31 mouse cellular contexts compared by ENCODE assay signal in the genomic region with DNA sequence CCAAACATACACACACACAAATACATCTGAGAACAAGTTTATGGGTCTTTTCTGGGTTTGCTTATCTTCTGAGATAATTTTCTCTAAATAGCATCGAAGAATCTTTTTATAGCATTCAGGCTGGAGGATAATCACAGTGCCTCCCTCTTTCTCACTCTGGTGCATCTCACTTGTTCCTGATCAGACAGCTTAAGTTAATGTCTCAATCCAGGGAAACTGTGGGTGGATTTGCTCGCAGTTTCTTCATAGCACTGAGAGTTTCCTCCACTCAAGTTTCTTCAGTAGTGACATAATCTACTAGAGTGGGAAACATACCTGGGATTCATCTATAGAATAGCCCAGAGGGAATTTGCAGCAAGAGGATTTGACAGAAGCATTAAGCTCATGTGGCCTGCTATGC.
A peak's percentile ranks its signal among the peaks of the same experiment; 100 is the strongest.
DNase-seq lines count a peak whose midpoint lies in the region; ATAC-seq lines count a peak whose summit lies in the region.
"Had no signal": no experiment of that assay in that cellular context is flagged by ENCODE, and none has a peak within 500 bp of the region (broad histone marks: within the 10 kb centered on the region; RNA-seq: fewer than 3 reads in every experiment).

No protein-coding gene starts in this region.

- intact Hi-C loops in left cerebral cortex, postnatal 14 days (cut with DNase I), result no loop called here

- H3K4me3 ChIP-seq in heart, embryonic 14.5 days (ENCODE audit: control insufficient read depth in 1 of 2, insufficient read depth in 1 of 2, low read depth in 1 of 2, low read length in 2 of 2), result no peak overlapping the region
- H3K4me3 ChIP-seq: embryonic facial prominence, embryonic 12.5 days; embryonic facial prominence, embryonic 15.5 days; gastrocnemius, adult 2 months; heart, embryonic 15.5 days; hindbrain, embryonic 10.5 days; hindbrain, embryonic 13.5 days; intestine, embryonic 15.5 days had no signal

- 31% methylated on average over 2 of the region's 2 CpGs for whole genome bisulfite sequencing in heart, embryonic 14.5 days

- no peaks in the 10 kb centered on the region for H3K27me3 ChIP-seq in heart, embryonic 14.5 days (ENCODE audit: control insufficient read depth, insufficient read depth, low read length)
- H3K27me3 ChIP-seq: CH12.LX; embryonic facial prominence, embryonic 12.5 days; embryonic facial prominence, embryonic 15.5 days; heart, embryonic 15.5 days; hindbrain, embryonic 13.5 days; intestine, embryonic 15.5 days; Patski had no signal

- 0 out of 4 replicates have a peak overlapping the region, but pooled peaks of 1 of the 2 experiments have one; percentile 28 for H3K27ac ChIP-seq in heart, embryonic 14.5 days (replicated peaks in 1 of 2; ENCODE audit: control insufficient read depth in 1 of 2, insufficient read depth in 1 of 2, low read depth in 2 of 2, low read length in 2 of 2)
- H3K27ac ChIP-seq: embryonic facial prominence, embryonic 12.5 days; embryonic facial prominence, embryonic 15.5 days; gastrocnemius, adult 2 months; heart, embryonic 15.5 days; hindbrain, embryonic 10.5 days; hindbrain, embryonic 13.5 days; intestine, embryonic 15.5 days had no signal

- H3K4me1 ChIP-seq in heart, embryonic 14.5 days (ENCODE audit: control insufficient read depth in 2 of 2, insufficient read depth in 2 of 2, low read length in 2 of 2), result no peaks in the 10 kb centered on the region
- H3K4me1 ChIP-seq: embryonic facial prominence, embryonic 12.5 days; embryonic facial prominence, embryonic 15.5 days; heart, embryonic 15.5 days; hindbrain, embryonic 10.5 days; hindbrain, embryonic 13.5 days; intestine, embryonic 15.5 days had no signal

- DNase-seq in frontal cortex, postnatal 25 days (ENCODE audit: low spot score in 2 of 2), result no peak
- no peak for DNase-seq in heart, adult 9 months (ENCODE audit: low spot score in 2 of 2)
- peak; percentile 4 to 12 for DNase-seq in left cerebral cortex, postnatal 14 days (ENCODE audit: low spot score in 2 of 2)
- no peak for DNase-seq in left cerebral cortex, adult 18-20 months (ENCODE audit: low spot score in 2 of 2)
- DNase-seq in telencephalon, adult 2 months (ENCODE audit: low read depth, low spot score), result peak; percentile 52
- DNase-seq: adrenal gland, postnatal 10 days; adrenal gland, postnatal 36 days; B cell, adult 2 months; cerebellum, adult 11 months; cerebellum, adult 2 months; cerebellum, adult 9-11 months; cerebellum, postnatal 25 days; gastrocnemius, adult 2 months; gastrocnemius, postnatal 14 days; heart, adult 18-20 months; heart, postnatal 10 days; heart, postnatal 36 days had no signal

- peak; percentile 100 for ATAC-seq in frontal cortex, adult (ENCODE audit: low TSS enrichment)
- ATAC-seq in heart, embryonic 14.5 days (ENCODE audit: insufficient number of reproducible peaks, insufficient read depth, low FRiP score, low read depth), result no peak
- ATAC-seq: forebrain, embryonic 14.5 days; hindbrain, embryonic 16.5 days; intestine, embryonic 15.5 days; Patski had no signal

- H3K9ac ChIP-seq in heart, embryonic 14.5 days (ENCODE audit: low read length), result no peak overlapping the region
- H3K9ac ChIP-seq: embryonic facial prominence, embryonic 12.5 days; embryonic facial prominence, embryonic 15.5 days; heart, embryonic 15.5 days; hindbrain, embryonic 13.5 days; intestine, embryonic 15.5 days had no signal

- peak overlapping the region; percentile 8; the same call in 1 of the 2 replicates for H3K4me2 ChIP-seq in heart, embryonic 14.5 days (ENCODE audit: low read length)
- H3K4me2 ChIP-seq: embryonic facial prominence, embryonic 12.5 days; embryonic facial prominence, embryonic 15.5 days; heart, embryonic 11.5 days; heart, embryonic 15.5 days; hindbrain, embryonic 13.5 days; intestine, embryonic 15.5 days had no signal

- H3K9me3 ChIP-seq in heart, embryonic 14.5 days (ENCODE audit: control insufficient read depth, low read length), result no peaks in the 10 kb centered on the region
- H3K9me3 ChIP-seq: embryonic facial prominence, embryonic 12.5 days; embryonic facial prominence, embryonic 15.5 days; G1E; heart, embryonic 15.5 days; hindbrain, embryonic 10.5 days; hindbrain, embryonic 13.5 days; intestine, embryonic 15.5 days had no signal

- H3K36me3 ChIP-seq in heart, embryonic 14.5 days (ENCODE audit: control insufficient read depth, insufficient read depth, low read length), result no peaks in the 10 kb centered on the region
- H3K36me3 ChIP-seq: embryonic facial prominence, embryonic 12.5 days; embryonic facial prominence, embryonic 15.5 days; G1E; heart, embryonic 15.5 days; hindbrain, embryonic 10.5 days; hindbrain, embryonic 13.5 days; intestine, embryonic 15.5 days had no signal

Comparison
In these comparisons a context has a peak if more than half of its experiments do, and no peak if none do; other contexts are left out.
1. DNase-seq: peak in left cerebral cortex, postnatal 14 days (2 of 2) and telencephalon, adult 2 months (single experiment); none in frontal cortex, postnatal 25 days (0 of 2), heart, adult 9 months (0 of 2) and left cerebral cortex, adult 18-20 months (0 of 2).